Mouse (Mus musculus): ENCODE data around the gene Aars. TPM values are rescaled to one million over a fixed set of nuclear protein-coding genes. Genes with fewer than 3 reads are reported as not detected.
"Not testable (repeated sequence)": the region's sequence is repeated elsewhere in the genome, so short reads cannot be mapped to it uniquely, and the experiment has no call there.

The Aars gene
- polyA plus RNA-seq, 1 experiment from 2014 or later: 30.0 TPM

DNA sequence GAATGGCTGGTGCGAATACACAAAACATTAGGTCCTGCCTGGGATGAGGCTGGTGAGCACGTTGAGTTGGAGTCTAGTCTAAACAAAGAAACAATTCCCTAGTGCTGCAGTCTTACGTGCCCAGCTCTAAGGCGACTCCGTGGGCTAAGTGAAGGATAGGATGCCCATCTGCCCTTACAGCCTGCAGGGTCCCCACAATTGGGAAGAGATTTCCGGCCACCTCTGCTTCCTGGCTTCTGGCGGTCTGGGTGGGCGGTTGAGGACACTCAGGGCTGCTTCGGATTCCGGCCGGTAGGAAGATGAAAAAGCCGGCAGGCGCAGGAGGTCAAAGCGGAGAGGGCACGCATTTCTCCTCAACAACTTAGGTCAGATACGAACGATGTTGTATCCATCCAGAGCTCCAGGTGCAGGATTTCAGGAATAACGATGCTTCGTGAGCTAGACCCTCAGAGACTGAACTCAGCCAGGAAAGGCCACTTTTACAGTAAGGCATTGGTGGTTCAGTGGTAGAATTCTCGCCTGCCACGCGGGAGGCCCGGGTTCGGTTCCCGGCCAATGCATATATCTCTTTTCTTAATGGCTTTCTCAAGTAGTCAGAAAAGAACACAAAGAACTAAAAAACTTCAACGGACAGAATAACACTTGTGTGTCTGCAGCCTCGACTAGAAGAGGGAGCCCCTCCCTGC, 29.3 kb downstream of the Aars start:
- Histone ChIP-seq H3K27ac (ENCODE audit: low read depth, low read length) (no peak overlapping the region), H3K9ac (ENCODE audit: low read depth, low read length) (peak overlapping the region; percentile 35), H3K27me3 (replicated peaks; ENCODE audit: control insufficient read depth, insufficient read depth, low read length) (no peaks in the 10 kb centered on the region), H3K4me1 (replicated peaks; ENCODE audit: control insufficient read depth, insufficient read depth, low read length) (peaks cover 6% of the 10 kb centered on the region; the same call in 1 of the 2 replicates), H3K9me3 (ENCODE audit: control insufficient read depth) (no peaks in the 10 kb centered on the region), H3K36me3 (ENCODE audit: control insufficient read depth, insufficient read depth) (no peaks in the 10 kb centered on the region; the same call in 1 of the 2 replicates), H3K4me2 (replicated peaks; ENCODE audit: low read depth) (peak overlapping the region; percentile 86), H3K4me3 (ENCODE audit: low read depth, low read length) (peak overlapping the region; percentile 66)
- ATAC-seq: peak; percentile 72
- no peak for TF ChIP-seq CTCF (IDR thresholded peaks at IDR 0.05; ENCODE audit: low read depth)
- under 1% methylated on average over 27 of the region's 27 CpGs for WGBS

DNA sequence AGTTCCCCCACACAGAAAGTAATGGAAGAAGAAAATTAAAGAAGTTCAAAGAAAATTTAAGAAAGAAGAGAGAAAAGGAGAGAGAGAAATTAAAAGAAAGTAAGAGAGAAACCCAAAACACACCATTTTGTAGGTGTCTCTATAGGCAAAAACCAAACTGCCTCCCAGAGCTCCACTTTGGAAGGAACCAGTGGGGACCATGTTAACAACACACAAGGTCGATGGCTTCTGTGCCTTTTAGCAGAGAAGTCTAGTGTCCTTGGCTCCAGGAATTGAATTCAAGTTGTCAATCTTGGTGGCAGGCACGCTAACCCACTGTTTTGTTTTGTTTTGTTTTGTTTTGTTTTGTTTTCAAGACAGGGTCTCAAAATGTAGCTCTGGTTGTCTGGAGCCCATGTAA, 29.9 kb downstream of the Aars start:
- H3K9ac ChIP-seq (ENCODE audit: low read depth, low read length): no peak overlapping the region
- H3K27me3 ChIP-seq (replicated peaks; ENCODE audit: control insufficient read depth, insufficient read depth, low read length): no peaks in the 10 kb centered on the region
- WGBS: 59% methylated on average over 2 of the region's 2 CpGs
- TF ChIP-seq CTCF (IDR thresholded peaks at IDR 0.05; ENCODE audit: low read depth): no peak
- peak overlapping the region; percentile 66; the same call in 1 of the 2 replicates for H3K4me3 ChIP-seq (ENCODE audit: low read depth, low read length)
- no peaks in the 10 kb centered on the region; the same call in 1 of the 2 replicates for H3K36me3 ChIP-seq (ENCODE audit: control insufficient read depth, insufficient read depth)
- H3K27ac ChIP-seq (ENCODE audit: low read depth, low read length): no peak overlapping the region
- peak overlapping the region; percentile 86 for H3K4me2 ChIP-seq (replicated peaks; ENCODE audit: low read depth)
- H3K4me1 ChIP-seq (replicated peaks; ENCODE audit: control insufficient read depth, insufficient read depth, low read length): peaks cover 6% of the 10 kb centered on the region; the same call in 1 of the 2 replicates
- ATAC-seq: no peak
- H3K9me3 ChIP-seq (ENCODE audit: control insufficient read depth): no peaks in the 10 kb centered on the region

- Histone ChIP-seq H3K4me3 (ENCODE audit: low read depth, low read length) (no peak overlapping the region), H3K9me3 (ENCODE audit: control insufficient read depth) (no peaks in the 10 kb centered on the region), H3K9ac (ENCODE audit: low read depth, low read length) (no peak overlapping the region), H3K27me3 (replicated peaks; ENCODE audit: control insufficient read depth, insufficient read depth, low read length) (no peaks in the 10 kb centered on the region), H3K4me2 (replicated peaks; ENCODE audit: low read depth) (no peak overlapping the region), H3K36me3 (ENCODE audit: control insufficient read depth, insufficient read depth) (no peaks in the 10 kb centered on the region), H3K27ac (ENCODE audit: low read depth, low read length) (no peak overlapping the region), H3K4me1 (replicated peaks; ENCODE audit: control insufficient read depth, insufficient read depth, low read length) (no peaks in the 10 kb centered on the region)
- no peak for ATAC-seq
- WGBS: 64% methylated on average over 4 of the region's 4 CpGs
- no peak for TF ChIP-seq CTCF (IDR thresholded peaks at IDR 0.05; ENCODE audit: low read depth)
Observed at GRCm38 (mm10) chr8:111066308-111066707, 33.4 kb downstream of the Aars start.

DNA sequence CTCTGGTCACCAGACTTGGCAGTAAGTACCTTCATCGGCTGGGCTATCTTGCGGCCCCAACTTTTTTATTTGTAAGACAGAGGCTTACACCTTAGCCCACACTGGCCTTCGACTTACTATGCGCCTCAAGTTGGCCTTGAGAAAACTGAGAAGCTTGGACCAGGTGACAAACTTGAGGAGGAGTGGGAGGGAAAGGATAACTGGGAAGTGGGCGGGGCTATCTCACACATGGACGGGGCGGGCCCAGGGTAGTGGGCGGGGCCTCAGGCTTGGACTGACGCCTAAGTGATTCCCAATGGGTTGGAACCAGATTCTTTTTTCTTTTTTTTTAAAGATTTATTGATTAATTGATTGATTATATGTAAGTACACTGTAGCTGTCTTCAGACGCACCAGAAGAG, 34.5 kb downstream of the Aars start:
- Histone ChIP-seq H3K4me1 (replicated peaks; ENCODE audit: control insufficient read depth, insufficient read depth, low read length) (no peaks in the 10 kb centered on the region), H3K9me3 (ENCODE audit: control insufficient read depth) (no peaks in the 10 kb centered on the region), H3K27ac (ENCODE audit: low read depth, low read length) (no peak overlapping the region), H3K36me3 (ENCODE audit: control insufficient read depth, insufficient read depth) (no peaks in the 10 kb centered on the region), H3K9ac (ENCODE audit: low read depth, low read length) (no peak overlapping the region), H3K27me3 (replicated peaks; ENCODE audit: control insufficient read depth, insufficient read depth, low read length) (no peaks in the 10 kb centered on the region), H3K4me3 (ENCODE audit: low read depth, low read length) (no peak overlapping the region), H3K4me2 (replicated peaks; ENCODE audit: low read depth) (no peak overlapping the region)
- TF ChIP-seq CTCF (IDR thresholded peaks at IDR 0.05; ENCODE audit: low read depth): no peak
- WGBS: 30% methylated on average over 10 of the region's 10 CpGs
- ATAC-seq: no peak

- not testable (repeated sequence) for H3K9me3 ChIP-seq (ENCODE audit: control insufficient read depth); H3K9ac ChIP-seq (ENCODE audit: low read depth, low read length)
Observed at GRCm38 (mm10) chr8:111068660-111069059, 35.7 kb downstream of the Aars start.

GRCm38 (mm10) chr8:111075926-111076325, 43.0 kb downstream of the Aars start:
- no peak for ATAC-seq
- Histone ChIP-seq H3K27ac (ENCODE audit: low read depth, low read length) (no peak overlapping the region), H3K27me3 (replicated peaks; ENCODE audit: control insufficient read depth, insufficient read depth, low read length) (no peaks in the 10 kb centered on the region), H3K4me2 (replicated peaks; ENCODE audit: low read depth) (no peak overlapping the region), H3K4me1 (replicated peaks; ENCODE audit: control insufficient read depth, insufficient read depth, low read length) (no peaks in the 10 kb centered on the region), H3K36me3 (ENCODE audit: control insufficient read depth, insufficient read depth) (no peaks in the 10 kb centered on the region), H3K4me3 (ENCODE audit: low read depth, low read length) (no peak overlapping the region), H3K9ac (ENCODE audit: low read depth, low read length) (no peak overlapping the region), H3K9me3 (ENCODE audit: control insufficient read depth) (no peaks in the 10 kb centered on the region)
- WGBS: 74% methylated on average over 3 of the region's 3 CpGs
- no peak for TF ChIP-seq CTCF (IDR thresholded peaks at IDR 0.05; ENCODE audit: low read depth)

More at GRCm38 (mm10) chr8:111068660-111069059, 35.7 kb downstream of the Aars start:
- not testable (repeated sequence) for H3K27me3 ChIP-seq (replicated peaks; ENCODE audit: control insufficient read depth, insufficient read depth, low read length); ATAC-seq; H3K4me3 ChIP-seq (ENCODE audit: low read depth, low read length); H3K27ac ChIP-seq (ENCODE audit: low read depth, low read length); H3K4me2 ChIP-seq (replicated peaks; ENCODE audit: low read depth); H3K36me3 ChIP-seq (ENCODE audit: control insufficient read depth, insufficient read depth); H3K4me1 ChIP-seq (replicated peaks; ENCODE audit: control insufficient read depth, insufficient read depth, low read length)
- WGBS: 80% methylated on average over 9 of the region's 9 CpGs
